Mouse (Mus musculus) lung, postnatal 0 days (tissue): ENCODE measurements around the gene Soga1.

ENCODE experiments used
- CTCF ChIP-seq: IDR thresholded peaks from 2 replicates; pipeline ENCODE4 v1.5.1; 2016; ENCODE audit warnings: antibody characterized with exemption, mild to moderate bottlenecking
- EP300 ChIP-seq: IDR thresholded peaks from 2 replicates; pipeline ENCODE4 v1.6.1; 2016; ENCODE audit warnings: antibody characterized with exemption, mild to moderate bottlenecking, control low read depth

DNA sequence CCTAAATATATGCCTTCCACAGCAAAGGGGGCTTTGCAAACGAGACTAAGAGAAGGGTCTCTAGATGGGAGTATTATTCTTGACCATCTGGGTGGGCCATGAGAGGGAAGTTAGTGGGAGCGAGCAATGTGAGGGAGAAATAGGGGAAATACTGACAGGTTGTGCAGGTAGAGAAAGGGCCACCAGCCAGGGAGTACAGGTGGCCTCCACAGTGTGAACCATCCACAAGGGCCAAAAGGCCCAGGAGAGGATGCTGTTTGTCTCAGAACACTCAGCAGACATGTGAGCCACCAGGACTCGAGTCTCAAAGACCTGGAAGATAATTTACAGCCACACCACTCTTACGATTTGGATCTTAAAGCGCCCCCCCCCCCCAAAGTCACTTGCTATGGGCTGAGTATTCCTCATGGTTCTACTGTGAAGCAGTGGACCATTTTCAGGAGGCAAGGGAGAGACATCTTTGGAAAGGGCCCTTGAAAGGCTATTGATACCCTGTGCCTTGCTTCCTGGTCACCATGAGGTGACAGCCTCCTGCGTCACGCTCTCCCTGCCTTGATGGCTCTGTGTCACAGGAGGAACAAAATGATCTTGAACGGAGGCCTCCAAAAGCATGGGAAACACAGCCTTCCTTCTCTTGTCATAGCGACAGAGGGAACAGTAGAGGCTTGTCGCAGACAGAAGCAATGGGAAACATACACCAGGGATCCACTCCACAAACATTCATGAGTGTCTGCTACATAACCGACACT, 18.3 kb downstream of the Soga1 start:
- TF ChIP-seq CTCF (no peak), EP300 (no peak)
